In the genomic region with DNA sequence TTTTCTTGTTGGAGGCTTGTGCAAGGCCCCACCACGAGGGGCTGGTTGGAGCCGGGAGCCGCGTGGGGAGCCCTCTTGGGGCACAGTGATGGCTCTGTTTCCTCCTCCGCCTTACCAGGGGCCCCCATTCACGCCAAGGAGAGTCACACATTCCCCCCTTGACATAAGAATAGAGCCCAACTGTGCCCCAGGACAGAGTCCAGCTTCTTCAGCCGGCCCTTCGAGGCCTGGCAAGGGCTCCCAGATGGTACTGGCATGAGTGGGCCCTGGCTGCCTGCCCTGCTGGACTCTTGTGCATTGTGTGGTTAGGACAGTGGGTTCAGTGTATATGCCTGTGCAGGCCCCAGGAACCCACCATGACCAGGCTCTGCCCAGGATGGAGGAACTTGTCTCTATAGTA, we compare ENCODE assay signal across 12 mouse cellular contexts.
DNase-seq lines count a peak whose midpoint lies in the region; ATAC-seq and TF ChIP-seq lines count a peak whose summit lies in the region.
"Had no signal": no experiment of that assay in that cellular context is flagged by ENCODE, and none has a peak within 500 bp of the region (broad histone marks: within the 10 kb centered on the region; RNA-seq: fewer than 3 reads in every experiment).

No protein-coding gene starts in this region.

- 77% methylated on average over 8 of the region's 8 CpGs for WGBS in midbrain, postnatal 0 days
- 88% methylated on average over 8 of the region's 8 CpGs for WGBS in midbrain, embryonic 14.5 days

- no peak overlapping the region for H3K4me3 ChIP-seq in midbrain, postnatal 0 days (ENCODE audit: low read depth, low read length)
- H3K4me3 ChIP-seq in midbrain, embryonic 14.5 days (replicated peaks; ENCODE audit: low read depth, low read length) = no peak overlapping the region
- H3K4me3 ChIP-seq: neural tube, embryonic 13.5 days had no signal

- no peaks in the 10 kb centered on the region for H3K27me3 ChIP-seq in midbrain, postnatal 0 days (ENCODE audit: insufficient read depth, low read length)
- no peaks in the 10 kb centered on the region for H3K27me3 ChIP-seq in midbrain, embryonic 14.5 days (ENCODE audit: control insufficient read depth, insufficient read depth, low read length)
- H3K27me3 ChIP-seq: neural tube, embryonic 13.5 days had no signal

- no peaks in the 10 kb centered on the region for H3K9me3 ChIP-seq in midbrain, postnatal 0 days (ENCODE audit: low read length)
- no peaks in the 10 kb centered on the region for H3K9me3 ChIP-seq in midbrain, embryonic 14.5 days (ENCODE audit: control insufficient read depth, low read length)

- H3K4me2 ChIP-seq in midbrain, postnatal 0 days (ENCODE audit: low read depth, low read length, poor library complexity, severe bottlenecking) = no peak overlapping the region
- no peak overlapping the region for H3K4me2 ChIP-seq in midbrain, embryonic 14.5 days (ENCODE audit: low read length)
- H3K4me2 ChIP-seq: neural tube, embryonic 13.5 days had no signal

- H3K4me1 ChIP-seq in midbrain, postnatal 0 days (ENCODE audit: insufficient read depth, low read length) = 0 out of 2 replicates have a peak, but pooled peaks cover 6% of the 10 kb centered on the region
- 0 out of 2 replicates have a peak, but pooled peaks cover 3% of the 10 kb centered on the region for H3K4me1 ChIP-seq in midbrain, embryonic 14.5 days (ENCODE audit: control insufficient read depth, insufficient read depth, low read length)

- ATAC-seq in cerebellum, adult (ENCODE audit: insufficient number of reproducible peaks, low FRiP score, low TSS enrichment) = no peak
- peak; percentile 86 for ATAC-seq in midbrain, postnatal 0 days (ENCODE audit: low FRiP score)
- no peak for ATAC-seq in midbrain, embryonic 14.5 days (ENCODE audit: low FRiP score, low TSS enrichment)
- ATAC-seq in megakaryocyte-erythroid progenitor cell, adult 5-6 weeks (replicated peaks; ENCODE audit: low FRiP score, low TSS enrichment, poor library complexity, severe bottlenecking) = no peak

- intact Hi-C loops in heart, postnatal 14 days (cut with DNase I) = loop anchor here (5.0 kb wide), 1 partner anchor 128 kb away; no protein-coding TSS in a partner anchor

- peak; percentile 40 for DNase-seq in cerebellum, adult 11 months
- DNase-seq in midbrain, postnatal 0 days (ENCODE audit: low spot score) = peak; percentile 76
- no peak for DNase-seq in midbrain, embryonic 14.5 days
- DNase-seq in left cerebral cortex, adult 9 months (ENCODE audit: low spot score in 2 of 2) = peak; percentile 54 to 82
- no peak for DNase-seq in gastrocnemius, postnatal 10 days
- DNase-seq in heart, postnatal 14 days = no peak
- DNase-seq: gastrocnemius, postnatal 25 days; heart, postnatal 36 days; lung, postnatal 14 days had no signal

- H3K9ac ChIP-seq in midbrain, postnatal 0 days (replicated peaks; ENCODE audit: low read length, poor library complexity, severe bottlenecking) = no peak overlapping the region
- H3K9ac ChIP-seq in midbrain, embryonic 14.5 days (replicated peaks; ENCODE audit: low read length) = no peak overlapping the region
- H3K9ac ChIP-seq: neural tube, embryonic 13.5 days had no signal

- no peaks in the 10 kb centered on the region for H3K36me3 ChIP-seq in midbrain, postnatal 0 days (ENCODE audit: insufficient read depth, low read length)
- no peaks in the 10 kb centered on the region for H3K36me3 ChIP-seq in midbrain, embryonic 14.5 days (ENCODE audit: control insufficient read depth, insufficient read depth, low read length)
- H3K36me3 ChIP-seq: neural tube, embryonic 13.5 days had no signal

- H3K27ac ChIP-seq in midbrain, postnatal 0 days (ENCODE audit: low read depth, low read length) = no peak overlapping the region
- no peak overlapping the region for H3K27ac ChIP-seq in midbrain, embryonic 14.5 days (replicated peaks; ENCODE audit: low read depth, low read length)
- H3K27ac ChIP-seq: neural tube, embryonic 13.5 days had no signal

- no peak for TF ChIP-seq CTCF in midbrain, postnatal 0 days (IDR thresholded peaks at IDR 0.05)

Comparison
In these comparisons a context has a peak if more than half of its experiments do, and no peak if none do; other contexts are left out.
1. DNase-seq: peak in cerebellum, adult 11 months (single experiment), midbrain, postnatal 0 days (single experiment) and left cerebral cortex, adult 9 months (2 of 2); none in midbrain, embryonic 14.5 days (single experiment), gastrocnemius, postnatal 10 days (single experiment) and heart, postnatal 14 days (0 of 2).